ENCODE assay signal across 8 mouse cellular contexts in the genomic region with DNA sequence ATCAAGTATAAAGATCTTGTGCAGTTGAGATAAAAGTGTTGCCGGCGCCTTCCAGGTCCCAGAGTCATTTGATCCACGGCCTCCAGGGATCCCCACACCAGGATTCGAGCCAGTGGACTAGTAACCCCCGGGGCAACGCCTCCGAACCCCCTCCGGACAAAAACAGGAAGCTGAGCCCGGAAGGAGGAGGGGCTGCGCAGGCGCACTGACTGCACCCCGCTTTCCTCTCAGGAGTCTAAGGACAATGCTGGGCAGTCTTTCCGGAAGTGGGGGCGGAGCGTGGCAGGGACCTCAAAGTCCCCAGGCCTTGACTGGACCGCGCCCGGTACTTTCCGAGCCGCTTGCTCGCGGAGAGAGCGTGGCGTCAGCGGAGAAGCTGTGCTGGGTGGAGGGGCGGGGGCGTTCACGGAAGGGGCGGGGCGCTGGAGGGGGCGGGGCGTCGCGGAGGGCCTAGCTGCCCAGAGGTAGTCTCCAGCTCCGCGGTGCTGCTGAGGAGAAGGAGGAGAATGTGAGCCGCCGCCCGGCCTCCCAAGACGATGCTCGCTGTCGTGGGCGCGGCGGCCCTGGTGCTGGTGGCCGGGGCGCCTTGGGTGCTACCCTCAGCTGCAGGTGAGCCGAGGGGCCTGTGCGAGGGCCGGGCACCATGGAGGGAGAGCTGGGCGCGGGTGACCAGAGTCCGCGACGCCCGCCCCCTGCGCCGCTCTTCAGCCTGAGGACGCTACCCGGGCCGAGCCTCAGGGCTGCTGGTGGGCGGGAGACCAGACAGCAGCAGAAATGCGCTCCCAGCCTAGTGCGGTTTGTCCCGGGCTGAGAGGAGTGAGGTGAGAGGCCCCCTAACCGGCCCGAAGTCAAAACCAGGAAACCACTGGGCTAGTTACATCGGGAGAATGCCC. TPM values are rescaled to one million over a fixed set of nuclear protein-coding genes. Genes with fewer than 3 reads are reported as not detected.
DNase-seq lines count a peak whose midpoint lies in the region; ATAC-seq and TF ChIP-seq lines count a peak whose summit lies in the region.

TSS of gene Ifnar1 (plus strand) at position 431 of the 893 bp plus-strand sequence.

- H3K36me3 ChIP-seq in forebrain, embryonic 10.5 days (replicated peaks), result peaks cover 32% of the 10 kb centered on the region
- H3K36me3 ChIP-seq in heart, embryonic 15.5 days, result peaks cover 12% of the 10 kb centered on the region
- peaks cover 6% of the 10 kb centered on the region for H3K36me3 ChIP-seq in liver, embryonic 14.5 days (replicated peaks; ENCODE audit: control insufficient read depth, insufficient read depth, low read depth)
- peaks cover under 1% of the 10 kb centered on the region; the same call in 1 of the 2 replicates for H3K36me3 ChIP-seq in neural tube, embryonic 11.5 days (ENCODE audit: control insufficient read depth, insufficient read depth, low read length)
- no peaks in the 10 kb centered on the region; the same call in 1 of the 2 replicates for H3K36me3 ChIP-seq in stomach, postnatal 0 days (ENCODE audit: control insufficient read depth, insufficient read depth, low read length)

- TF ChIP-seq EP300 in liver, embryonic 14.5 days (IDR thresholded peaks at IDR 0.05; ENCODE audit: low read depth), result 0 out of 2 replicates have a peak, but pooled peaks have one; percentile 12
- TF ChIP-seq EP300 in stomach, postnatal 0 days (optimal IDR thresholded peaks at IDR 0.05), result no peak

- H3K4me1 ChIP-seq in forebrain, embryonic 10.5 days, result peaks cover 16% of the 10 kb centered on the region
- H3K4me1 ChIP-seq in heart, embryonic 15.5 days (replicated peaks), result peaks cover 20% of the 10 kb centered on the region
- peaks cover 16 to 17% of the 10 kb centered on the region in 2 experiments for H3K4me1 ChIP-seq in liver, embryonic 14.5 days (replicated peaks; ENCODE audit: control insufficient read depth in 2 of 2, insufficient read depth in 2 of 2, low read length in 1 of 2)
- H3K4me1 ChIP-seq in neural tube, embryonic 11.5 days (ENCODE audit: control insufficient read depth, insufficient read depth, low read length), result peaks cover 3% of the 10 kb centered on the region; the same call in 1 of the 2 replicates
- peaks cover 3% of the 10 kb centered on the region; the same call in 1 of the 2 replicates for H3K4me1 ChIP-seq in stomach, postnatal 0 days (replicated peaks; ENCODE audit: control insufficient read depth, insufficient read depth)

- H3K27me3 ChIP-seq in forebrain, embryonic 10.5 days (ENCODE audit: poor library complexity, severe bottlenecking), result no peaks in the 10 kb centered on the region
- no peaks in the 10 kb centered on the region for H3K27me3 ChIP-seq in heart, embryonic 15.5 days
- no peaks in the 10 kb centered on the region for H3K27me3 ChIP-seq in liver, embryonic 14.5 days (ENCODE audit: control insufficient read depth, insufficient read depth, low read length)
- no peaks in the 10 kb centered on the region for H3K27me3 ChIP-seq in neural tube, embryonic 11.5 days (ENCODE audit: control insufficient read depth, insufficient read depth, low read length)
- H3K27me3 ChIP-seq in stomach, postnatal 0 days (ENCODE audit: control insufficient read depth, insufficient read depth, low read length), result no peaks in the 10 kb centered on the region

- H3K9me3 ChIP-seq in forebrain, embryonic 10.5 days, result peaks cover 3% of the 10 kb centered on the region; the same call in 1 of the 2 replicates
- H3K9me3 ChIP-seq in heart, embryonic 15.5 days (replicated peaks), result no peaks in the 10 kb centered on the region; the same call in 1 of the 2 replicates
- H3K9me3 ChIP-seq in liver, embryonic 14.5 days (ENCODE audit: control insufficient read depth, low read length), result no peaks in the 10 kb centered on the region
- no peaks in the 10 kb centered on the region for H3K9me3 ChIP-seq in neural tube, embryonic 11.5 days (ENCODE audit: control insufficient read depth, low read length)
- no peaks in the 10 kb centered on the region for H3K9me3 ChIP-seq in stomach, postnatal 0 days (ENCODE audit: control insufficient read depth, low read length)

- H3K27ac ChIP-seq in forebrain, embryonic 10.5 days, result peak within 1 kb of the TSS; percentile 91
- peak within 1 kb of the TSS; percentile 97 for H3K27ac ChIP-seq in heart, embryonic 15.5 days
- peak within 1 kb of the TSS; percentile 91 for H3K27ac ChIP-seq in liver, embryonic 14.5 days
- H3K27ac ChIP-seq in neural tube, embryonic 11.5 days (ENCODE audit: low read depth, low read length), result peak within 1 kb of the TSS; percentile 92
- peak within 1 kb of the TSS; percentile 94 for H3K27ac ChIP-seq in stomach, postnatal 0 days (replicated peaks)

- peak; percentile 16; the same call in 1 of the 2 replicates for TF ChIP-seq CTCF in liver, embryonic 14.5 days (IDR thresholded peaks at IDR 0.05; ENCODE audit: low read depth)
- TF ChIP-seq CTCF in stomach, postnatal 0 days (IDR thresholded peaks at IDR 0.05; ENCODE audit: low read depth), result no peak

- under 1% methylated on average over 62 of the region's 68 CpGs for WGBS in forebrain, embryonic 10.5 days
- WGBS in heart, embryonic 15.5 days, result under 1% methylated on average over 66 of the region's 68 CpGs
- under 1% methylated on average over 67 of the region's 68 CpGs for WGBS in liver, embryonic 14.5 days (ENCODE audit: insufficient replicate concordance)
- under 1% methylated on average over 57 of the region's 68 CpGs for WGBS in neural tube, embryonic 11.5 days
- under 1% methylated on average over 54 of the region's 68 CpGs for WGBS in stomach, postnatal 0 days

- peak within 1 kb of the TSS; percentile 94 for H3K9ac ChIP-seq in heart, embryonic 15.5 days
- peak within 1 kb of the TSS; percentile 87 for H3K9ac ChIP-seq in liver, embryonic 14.5 days (replicated peaks)
- peak within 1 kb of the TSS; percentile 95 for H3K9ac ChIP-seq in neural tube, embryonic 11.5 days (ENCODE audit: low read length)
- H3K9ac ChIP-seq in stomach, postnatal 0 days (ENCODE audit: low read length), result peak within 1 kb of the TSS; percentile 85

- ATAC-seq in heart, embryonic 15.5 days (replicated peaks; ENCODE audit: insufficient number of reproducible peaks, insufficient read depth, low FRiP score, low read depth), result peak; percentile 99
- ATAC-seq in liver, embryonic 14.5 days (ENCODE audit: insufficient read depth), result peak; percentile 98
- peak; percentile 99 for ATAC-seq in neural tube, embryonic 11.5 days (ENCODE audit: insufficient read depth, low FRiP score, low TSS enrichment)
- peak; percentile 100 for ATAC-seq in stomach, postnatal 0 days (ENCODE audit: low FRiP score, low TSS enrichment)

- peak; percentile 96 to 97 for DNase-seq in CD8-positive naive resting alpha-beta T cell, adult 2 months (ENCODE audit: low read depth in 2 of 2, low spot score in 2 of 2)
- DNase-seq in c-Kit-positive CD71-negative TER-119-negative erythroid progenitor cells, embryonic 14.5 days (ENCODE audit: low read depth), result peak; percentile 99
- DNase-seq in forebrain, embryonic 10.5 days (ENCODE audit: extremely low spot score, low spot score), result peak; percentile 99
- peak; percentile 99 to 100 for DNase-seq in kidney, postnatal 25 days
- DNase-seq in liver, embryonic 14.5 days (ENCODE audit: low read depth in 3 of 3, low spot score in 3 of 3), result peak; percentile 98 to 99 (median 99)
- DNase-seq in neural tube, embryonic 11.5 days (ENCODE audit: low spot score), result peak; percentile 97
- peak; percentile 100 for DNase-seq in stomach, postnatal 0 days (ENCODE audit: low spot score)

- H3K4me2 ChIP-seq in heart, embryonic 15.5 days, result peak within 1 kb of the TSS; percentile 67
- peak within 1 kb of the TSS; percentile 81 for H3K4me2 ChIP-seq in liver, embryonic 14.5 days (ENCODE audit: low read depth)
- H3K4me2 ChIP-seq in neural tube, embryonic 11.5 days (ENCODE audit: low read depth), result peak within 1 kb of the TSS; percentile 69
- peak within 1 kb of the TSS; percentile 78 for H3K4me2 ChIP-seq in stomach, postnatal 0 days (replicated peaks; ENCODE audit: low read depth)

- H3K4me3 ChIP-seq in forebrain, embryonic 10.5 days, result peak within 1 kb of the TSS; percentile 73
- peak within 1 kb of the TSS; percentile 93 for H3K4me3 ChIP-seq in heart, embryonic 15.5 days
- peak within 1 kb of the TSS; percentile 77 to 83 for H3K4me3 ChIP-seq in liver, embryonic 14.5 days (ENCODE audit: insufficient read depth in 1 of 2, low read depth in 2 of 2, low read length in 2 of 2)
- H3K4me3 ChIP-seq in neural tube, embryonic 11.5 days (ENCODE audit: low read depth, low read length), result peak within 1 kb of the TSS; percentile 90
- peak within 1 kb of the TSS; percentile 80 for H3K4me3 ChIP-seq in stomach, postnatal 0 days (ENCODE audit: low read depth, low read length)

RNA-seq across cellular contexts. Expression of gene Ifnar1, which starts in this region (rescaled TPM):
- polyA plus RNA-seq in forebrain, embryonic 10.5 days (2016; fragmentation: Nextera tagmentation; extraction: Ambion mirVana), result 48.3 and 52.7 TPM in 2 replicates
- 32.7 and 43.0 TPM in 2 replicates for polyA plus RNA-seq in heart, embryonic 15.5 days (2015; fragmentation: Nextera tagmentation; extraction: Ambion mirVana)
- 9.3 and 11.6 TPM in 2 replicates for polyA plus RNA-seq in liver, embryonic 14.5 days (2012; rRNA removed)
- 15.4 and 16.2 TPM in 2 replicates for polyA plus RNA-seq in liver, embryonic 14.5 days (2014; fragmentation: Nextera tagmentation; extraction: Ambion mirVana)
- polyA plus RNA-seq in neural tube, embryonic 11.5 days (2014; fragmentation: Nextera tagmentation; extraction: Ambion mirVana), result 53.9 and 56.0 TPM in 2 replicates
- polyA plus RNA-seq in stomach, postnatal 0 days (2015; fragmentation: Nextera tagmentation; extraction: Ambion mirVana), result 18.3 and 19.2 TPM in 2 replicates

Comparison
In these comparisons a context has a peak if more than half of its experiments do, and no peak if none do; other contexts are left out.
1. Peak in every context shown above with its lines: DNase-seq, ATAC-seq, H3K4me3 ChIP-seq and H3K27ac ChIP-seq.